Mouse (Mus musculus): ENCODE measurements around the gene Slc9a4.

DNA sequence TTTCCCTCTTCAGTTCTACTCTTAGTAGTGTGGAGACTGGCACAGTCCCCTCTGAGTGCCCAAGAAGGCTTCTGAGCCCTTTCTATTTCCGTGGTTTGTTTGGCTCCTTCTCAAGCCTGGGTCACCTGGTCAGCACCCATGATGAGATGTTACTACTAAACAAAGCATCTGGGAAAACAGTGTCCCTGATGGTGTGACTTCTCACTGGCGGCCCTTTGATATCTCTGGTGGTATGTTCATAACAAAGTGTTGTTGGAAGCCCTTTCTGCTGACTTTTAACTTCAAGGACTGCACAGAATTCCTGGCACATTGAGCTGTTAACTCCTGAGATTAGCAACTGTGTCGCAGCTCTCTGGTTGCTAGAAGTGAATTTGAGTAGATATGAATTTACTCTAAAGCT lies 90.1 kb downstream of the Slc9a4 start:
- no peak for TF ChIP-seq EP300 (optimal IDR thresholded peaks at IDR 0.05)
- no peak for TF ChIP-seq CTCF (IDR thresholded peaks at IDR 0.05; ENCODE audit: low read depth)
